In the genomic region with DNA sequence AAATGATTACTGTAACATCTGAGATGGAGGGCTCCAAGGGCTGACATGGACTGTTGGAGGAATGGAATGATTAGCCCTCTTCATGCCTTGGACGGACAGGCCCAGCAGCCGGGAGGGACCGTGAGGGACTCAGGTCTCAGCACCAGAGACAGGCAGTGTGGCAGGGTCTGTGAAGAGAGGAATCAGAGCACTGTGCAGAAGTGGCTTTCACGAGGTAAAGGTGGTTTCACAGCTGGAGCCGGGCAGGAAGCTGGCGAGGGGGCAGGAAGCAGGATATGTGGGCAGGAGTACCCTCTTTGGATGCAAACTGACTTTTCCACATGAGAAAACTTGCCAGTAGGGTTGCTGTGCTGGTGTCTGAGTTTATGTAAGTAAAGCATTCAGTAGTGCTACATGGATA, we compare ENCODE assay signal across 12 mouse cellular contexts. TPM values are rescaled to one million over a fixed set of nuclear protein-coding genes. Genes with fewer than 3 reads are reported as not detected.
A peak's percentile ranks its signal among the peaks of the same experiment; 100 is the strongest.
DNase-seq lines count a peak whose midpoint lies in the region; ATAC-seq and TF ChIP-seq lines count a peak whose summit lies in the region.
"Had no signal": no experiment of that assay in that cellular context is flagged by ENCODE, and none has a peak within 500 bp of the region (broad histone marks: within the 10 kb centered on the region; RNA-seq: fewer than 3 reads in every experiment).

No protein-coding gene starts in this region.

- DNase-seq in B cell, adult 2 months = peak; percentile 15 to 16
- peak; percentile 47 for DNase-seq in CD4-positive, CD25-positive, alpha-beta regulatory T cell, adult 2 months (ENCODE audit: low read depth, low spot score)
- DNase-seq in stomach, postnatal 0 days (ENCODE audit: low spot score) = no peak
- DNase-seq in ovary, postnatal 14 days (ENCODE audit: low spot score) = no peak
- no peak for DNase-seq in urinary bladder, postnatal 4 days (ENCODE audit: low spot score in 2 of 2)
- DNase-seq: adrenal gland, adult 8-10 months; heart, adult 18-20 months; kidney, adult 11 months had no signal

- peaks cover 32% of the 10 kb centered on the region for H3K4me1 ChIP-seq in intestine, embryonic 15.5 days (replicated peaks)
- H3K4me1 ChIP-seq in stomach, postnatal 0 days (replicated peaks; ENCODE audit: control insufficient read depth, insufficient read depth) = peaks cover 3% of the 10 kb centered on the region; the same call in 1 of the 2 replicates
- H3K4me1 ChIP-seq in forebrain, embryonic 15.5 days = peaks cover 12% of the 10 kb centered on the region; the same call in 1 of the 2 replicates

- TF ChIP-seq CTCF in stomach, postnatal 0 days (IDR thresholded peaks at IDR 0.05; ENCODE audit: low read depth) = no peak

- TF ChIP-seq EP300 in stomach, postnatal 0 days (optimal IDR thresholded peaks at IDR 0.05) = no peak

- no peak overlapping the region for H3K4me3 ChIP-seq in intestine, embryonic 15.5 days (replicated peaks)
- H3K4me3 ChIP-seq in stomach, postnatal 0 days (ENCODE audit: low read depth, low read length) = no peak overlapping the region
- H3K4me3 ChIP-seq in forebrain, embryonic 15.5 days = no peak overlapping the region
- H3K4me3 ChIP-seq: limb, embryonic 13.5 days had no signal

- no peaks in the 10 kb centered on the region for H3K9me3 ChIP-seq in intestine, embryonic 15.5 days
- H3K9me3 ChIP-seq in stomach, postnatal 0 days (ENCODE audit: control insufficient read depth, low read length) = no peaks in the 10 kb centered on the region
- no peaks in the 10 kb centered on the region for H3K9me3 ChIP-seq in forebrain, embryonic 15.5 days
- H3K9me3 ChIP-seq: limb, embryonic 13.5 days had no signal

- WGBS in intestine, embryonic 15.5 days = 67% methylated on average over 6 of the region's 6 CpGs
- 63% methylated on average over 6 of the region's 6 CpGs for WGBS in stomach, postnatal 0 days
- 87% methylated on average over 6 of the region's 6 CpGs for WGBS in forebrain, embryonic 15.5 days

- ATAC-seq in intestine, embryonic 15.5 days = no peak
- ATAC-seq in stomach, postnatal 0 days (ENCODE audit: low FRiP score, low TSS enrichment) = no peak
- no peak for ATAC-seq in forebrain, embryonic 15.5 days (replicated peaks)
- ATAC-seq: lung, postnatal 0 days had no signal

- H3K27me3 ChIP-seq in intestine, embryonic 15.5 days (replicated peaks) = no peaks in the 10 kb centered on the region
- H3K27me3 ChIP-seq in stomach, postnatal 0 days (ENCODE audit: control insufficient read depth, insufficient read depth, low read length) = no peaks in the 10 kb centered on the region
- H3K27me3 ChIP-seq in forebrain, embryonic 15.5 days = no peaks in the 10 kb centered on the region
- H3K27me3 ChIP-seq: limb, embryonic 13.5 days had no signal

- 0 out of 2 replicates have a peak overlapping the region, but pooled peaks have one; percentile 32 for H3K27ac ChIP-seq in intestine, embryonic 15.5 days
- H3K27ac ChIP-seq in stomach, postnatal 0 days (replicated peaks) = peak overlapping the region; percentile 56; the same call in 1 of the 2 replicates
- no peak overlapping the region for H3K27ac ChIP-seq in forebrain, embryonic 15.5 days (replicated peaks)
- H3K27ac ChIP-seq: limb, embryonic 13.5 days had no signal

- no peak overlapping the region for H3K4me2 ChIP-seq in intestine, embryonic 15.5 days (replicated peaks)
- no peak overlapping the region for H3K4me2 ChIP-seq in stomach, postnatal 0 days (replicated peaks; ENCODE audit: low read depth)
- no peak overlapping the region for H3K4me2 ChIP-seq in forebrain, embryonic 15.5 days (replicated peaks)
- H3K4me2 ChIP-seq: limb, embryonic 13.5 days had no signal

- H3K36me3 ChIP-seq in intestine, embryonic 15.5 days = no peaks in the 10 kb centered on the region
- H3K36me3 ChIP-seq in stomach, postnatal 0 days (ENCODE audit: control insufficient read depth, insufficient read depth, low read length) = no peaks in the 10 kb centered on the region
- H3K36me3 ChIP-seq in forebrain, embryonic 15.5 days = no peaks in the 10 kb centered on the region
- H3K36me3 ChIP-seq: limb, embryonic 13.5 days had no signal

- no peak overlapping the region; the same call in 1 of the 2 replicates for H3K9ac ChIP-seq in intestine, embryonic 15.5 days
- no peak overlapping the region for H3K9ac ChIP-seq in stomach, postnatal 0 days (ENCODE audit: low read length)
- no peak overlapping the region for H3K9ac ChIP-seq in forebrain, embryonic 15.5 days (replicated peaks)
- H3K9ac ChIP-seq: limb, embryonic 13.5 days had no signal

RNA-seq across cellular contexts. Expression of gene Elovl6, which starts 20.2 kb away (rescaled TPM):
- polyA plus RNA-seq in intestine, embryonic 15.5 days (2015; fragmentation: Nextera tagmentation; extraction: Ambion mirVana) = 46.4 and 47.8 TPM in 2 replicates
- 32.9 and 34.2 TPM in 2 replicates for polyA plus RNA-seq in stomach, postnatal 0 days (2015; fragmentation: Nextera tagmentation; extraction: Ambion mirVana)
- polyA plus RNA-seq in forebrain, embryonic 15.5 days (2015; fragmentation: Nextera tagmentation; extraction: Ambion mirVana) = 34.6 and 39.9 TPM in 2 replicates

Comparison
In these comparisons a context has a peak if more than half of its experiments do, and no peak if none do; other contexts are left out.
1. DNase-seq: peak in B cell, adult 2 months (2 of 2) and CD4-positive, CD25-positive, alpha-beta regulatory T cell, adult 2 months (single experiment); none in stomach, postnatal 0 days (single experiment), ovary, postnatal 14 days (single experiment) and urinary bladder, postnatal 4 days (0 of 2).